Comparison of ENCODE assay signal across 14 mouse cellular contexts in the genomic region with DNA sequence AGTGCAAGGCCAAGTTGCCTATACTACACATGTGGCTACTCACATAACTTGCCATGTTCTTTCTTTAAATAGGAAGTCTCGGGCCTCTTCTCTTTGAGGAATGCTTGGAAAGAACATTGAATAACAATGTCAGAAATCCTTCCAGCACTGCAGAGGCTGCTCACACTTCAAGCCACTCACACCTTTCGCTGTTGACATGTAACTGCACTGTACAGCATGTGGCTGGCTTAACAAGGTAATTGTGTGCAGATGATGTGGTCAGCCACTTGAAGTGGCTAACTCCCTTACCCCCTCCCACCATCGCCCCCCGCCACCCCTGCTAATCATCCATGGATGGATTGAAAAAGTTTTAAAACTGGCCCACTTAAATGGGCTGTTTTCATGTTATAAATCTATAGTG. TPM values are rescaled to one million over a fixed set of nuclear protein-coding genes. Genes with fewer than 3 reads are reported as not detected.
A peak's percentile ranks its signal among the peaks of the same experiment; 100 is the strongest.
DNase-seq lines count a peak whose midpoint lies in the region; ATAC-seq and TF ChIP-seq lines count a peak whose summit lies in the region.
"Had no signal": no experiment of that assay in that cellular context is flagged by ENCODE, and none has a peak within 500 bp of the region (broad histone marks: within the 10 kb centered on the region; RNA-seq: fewer than 3 reads in every experiment).

No protein-coding gene starts in this region.

- no peak overlapping the region for H3K9ac ChIP-seq in lung, embryonic 14.5 days
- H3K9ac ChIP-seq in embryonic facial prominence, embryonic 15.5 days = no peak overlapping the region
- no peak overlapping the region for H3K9ac ChIP-seq in heart, embryonic 15.5 days
- no peak overlapping the region for H3K9ac ChIP-seq in stomach, embryonic 15.5 days
- H3K9ac ChIP-seq: liver, postnatal 0 days had no signal

- H3K36me3 ChIP-seq in lung, embryonic 14.5 days (ENCODE audit: insufficient read depth) = peaks cover 4% of the 10 kb centered on the region; the same call in 1 of the 2 replicates
- no peaks in the 10 kb centered on the region for H3K36me3 ChIP-seq in embryonic facial prominence, embryonic 15.5 days
- no peaks in the 10 kb centered on the region; the same call in 1 of the 2 replicates for H3K36me3 ChIP-seq in heart, embryonic 15.5 days
- H3K36me3 ChIP-seq in stomach, embryonic 15.5 days = no peaks in the 10 kb centered on the region

- H3K4me1 ChIP-seq in lung, embryonic 14.5 days (ENCODE audit: insufficient read depth) = peaks cover 27% of the 10 kb centered on the region
- H3K4me1 ChIP-seq in embryonic facial prominence, embryonic 15.5 days = peaks cover 40% of the 10 kb centered on the region
- H3K4me1 ChIP-seq in heart, embryonic 15.5 days (replicated peaks) = peaks cover 49% of the 10 kb centered on the region
- H3K4me1 ChIP-seq in stomach, embryonic 15.5 days = peaks cover 13% of the 10 kb centered on the region; the same call in 1 of the 2 replicates

- ATAC-seq in lung, embryonic 14.5 days (ENCODE audit: insufficient read depth) = no peak
- no peak for ATAC-seq in embryonic facial prominence, embryonic 15.5 days (ENCODE audit: insufficient number of reproducible peaks, low FRiP score, low TSS enrichment, low read depth)
- ATAC-seq in heart, embryonic 15.5 days (replicated peaks; ENCODE audit: insufficient number of reproducible peaks, insufficient read depth, low FRiP score, low read depth) = peak; percentile 64; the same call in 1 of the 2 replicates
- ATAC-seq in stomach, embryonic 15.5 days (ENCODE audit: insufficient read depth, low FRiP score, low read depth) = no peak
- no peak for ATAC-seq in cerebellum, adult (ENCODE audit: insufficient number of reproducible peaks, low FRiP score, low TSS enrichment)
- ATAC-seq: inflammation-experienced regulatory T-cells, adult 6 months; liver, postnatal 0 days had no signal

- peak; percentile 17 for DNase-seq in lung, embryonic 14.5 days
- no peak for DNase-seq in lung, adult 18-20 months
- no peak for DNase-seq in urinary bladder, postnatal 14 days (ENCODE audit: low spot score)
- DNase-seq: adrenal gland, postnatal 25 days; cerebellum, adult 18-20 months; liver, postnatal 0 days; right cerebral cortex, postnatal 4 days; thymus, adult 18-20 months had no signal

- no peaks in the 10 kb centered on the region for H3K27me3 ChIP-seq in lung, embryonic 14.5 days (ENCODE audit: insufficient read depth, low read length)
- no peaks in the 10 kb centered on the region for H3K27me3 ChIP-seq in embryonic facial prominence, embryonic 15.5 days
- no peaks in the 10 kb centered on the region for H3K27me3 ChIP-seq in heart, embryonic 15.5 days
- no peaks in the 10 kb centered on the region for H3K27me3 ChIP-seq in stomach, embryonic 15.5 days (replicated peaks)
- H3K27me3 ChIP-seq: CH12.LX had no signal

- WGBS in lung, embryonic 14.5 days = 44% methylated on average over 4 of the region's 4 CpGs
- 52% methylated on average over 4 of the region's 4 CpGs for WGBS in embryonic facial prominence, embryonic 15.5 days
- WGBS in heart, embryonic 15.5 days = 34% methylated on average over 4 of the region's 4 CpGs
- WGBS in stomach, embryonic 15.5 days = 73% methylated on average over 4 of the region's 4 CpGs

- H3K9me3 ChIP-seq in lung, embryonic 14.5 days (ENCODE audit: low read depth, low read length) = no peaks in the 10 kb centered on the region
- no peaks in the 10 kb centered on the region for H3K9me3 ChIP-seq in embryonic facial prominence, embryonic 15.5 days (replicated peaks)
- H3K9me3 ChIP-seq in heart, embryonic 15.5 days (replicated peaks) = no peaks in the 10 kb centered on the region
- no peaks in the 10 kb centered on the region for H3K9me3 ChIP-seq in stomach, embryonic 15.5 days

- no peak for TF ChIP-seq CTCF in lung, embryonic 14.5 days (IDR thresholded peaks at IDR 0.05; ENCODE audit: low read depth)

- H3K27ac ChIP-seq in lung, embryonic 14.5 days (ENCODE audit: low read depth) = 0 out of 2 replicates have a peak overlapping the region, but pooled peaks have one; percentile 30
- 0 out of 2 replicates have a peak overlapping the region, but pooled peaks have one; percentile 44 for H3K27ac ChIP-seq in embryonic facial prominence, embryonic 15.5 days (replicated peaks)
- peak overlapping the region; percentile 90 for H3K27ac ChIP-seq in heart, embryonic 15.5 days
- H3K27ac ChIP-seq in stomach, embryonic 15.5 days = peak overlapping the region; percentile 17; the same call in 1 of the 2 replicates

- no peak overlapping the region for H3K4me3 ChIP-seq in lung, embryonic 14.5 days (ENCODE audit: low read depth, low read length)
- no peak overlapping the region for H3K4me3 ChIP-seq in embryonic facial prominence, embryonic 15.5 days (replicated peaks)
- H3K4me3 ChIP-seq in heart, embryonic 15.5 days = no peak overlapping the region
- no peak overlapping the region for H3K4me3 ChIP-seq in stomach, embryonic 15.5 days (replicated peaks)

- H3K4me2 ChIP-seq in lung, embryonic 14.5 days = no peak overlapping the region
- 0 out of 2 replicates have a peak overlapping the region, but pooled peaks have one; percentile 71 for H3K4me2 ChIP-seq in embryonic facial prominence, embryonic 15.5 days (replicated peaks)
- peak overlapping the region; percentile 80 for H3K4me2 ChIP-seq in heart, embryonic 15.5 days
- H3K4me2 ChIP-seq in stomach, embryonic 15.5 days = peak overlapping the region; percentile 17

RNA-seq across cellular contexts. Expression of gene Ccn2, which starts 1.7 kb away (rescaled TPM):
- 9.8 and 10.5 TPM in 2 replicates for polyA plus RNA-seq in lung, embryonic 14.5 days (2014; fragmentation: Nextera tagmentation; extraction: Ambion mirVana)
- 21.8 and 22.3 TPM in 2 replicates for polyA plus RNA-seq in embryonic facial prominence, embryonic 15.5 days (2015; fragmentation: Nextera tagmentation; extraction: Ambion mirVana)
- polyA plus RNA-seq in heart, embryonic 15.5 days (2015; fragmentation: Nextera tagmentation; extraction: Ambion mirVana) = 29.4 and 40.2 TPM in 2 replicates
- 11.4 and 15.6 TPM in 2 replicates for polyA plus RNA-seq in stomach, embryonic 15.5 days (2015; fragmentation: Nextera tagmentation; extraction: Ambion mirVana)
- polyA plus RNA-seq: inflammation-experienced regulatory T-cells, adult 6 months had no signal

Comparison
In these comparisons a context has a peak if more than half of its experiments do, and no peak if none do; other contexts are left out.
1. H3K27ac ChIP-seq: peak in every context shown above with its lines; median percentile 90 in heart, embryonic 15.5 days; 44 in embryonic facial prominence, embryonic 15.5 days; 30 in lung, embryonic 14.5 days; 17 in stomach, embryonic 15.5 days.